Mouse (Mus musculus): ENCODE measurements at regions not wholly inside any gene's neighbourhood (a gene's known extent, or its start where the extent isn't known, plus 50 kb on each side); places are given as distances from the start of the nearest gene placed in this dataset.

DNA sequence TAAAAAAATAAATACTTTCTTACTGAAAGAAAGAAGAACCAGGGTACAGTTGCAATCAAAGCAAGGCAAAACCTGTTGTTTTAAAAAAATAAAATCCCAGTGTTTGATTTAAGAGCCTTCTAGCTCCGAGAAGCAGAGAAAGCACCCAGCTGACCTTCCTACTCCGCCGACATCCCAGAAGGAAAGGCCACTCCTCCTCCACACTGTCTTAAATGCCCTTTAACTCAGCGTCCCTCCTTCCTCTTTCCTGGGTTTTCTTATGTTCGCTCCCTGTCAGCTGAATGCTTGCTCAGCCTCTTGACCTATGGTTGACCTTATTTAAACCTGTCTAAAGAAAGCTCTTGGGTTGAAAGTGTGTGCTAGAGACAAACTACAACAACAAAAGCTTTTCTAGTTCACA lies 79.1 kb downstream of the Sptssa start:
- DNase-seq (ENCODE audit: low spot score): no peak
- TF ChIP-seq GATA1 (IDR thresholded peaks at IDR 0.05; ENCODE audit: borderline replicate concordance, low read length) (no peak), TAL1 (conservative IDR thresholded peaks at IDR 0.05; ENCODE audit: low read depth, low read length) (no peak), POLR2AphosphoS5 (IDR thresholded peaks at IDR 0.05; ENCODE audit: insufficient replicate concordance, low read depth, low read length) (no peak), GATA2 (IDR thresholded peaks at IDR 0.05; ENCODE audit: borderline replicate concordance, low read depth, low read length) (no peak), CTCF (IDR thresholded peaks at IDR 0.05; ENCODE audit: low read depth, low read length) (no peak)
- Histone ChIP-seq H3K4me3 (ENCODE audit: low read depth, low read length) (no peak overlapping the region), H3K36me3 (replicated peaks) (no peaks in the 10 kb centered on the region), H3K27me3 (ENCODE audit: insufficient read depth, low read length) (no peaks in the 10 kb centered on the region), H3K9me3 (replicated peaks) (peaks cover 3% of the 10 kb centered on the region; the same call in 1 of the 2 replicates), H3K4me1 (ENCODE audit: insufficient read depth, low read depth, low read length) (no peaks in the 10 kb centered on the region)
- no peak for ATAC-seq (ENCODE audit: extremely low read depth, insufficient number of reproducible peaks, low FRiP score, poor library complexity, severe bottlenecking)

DNA sequence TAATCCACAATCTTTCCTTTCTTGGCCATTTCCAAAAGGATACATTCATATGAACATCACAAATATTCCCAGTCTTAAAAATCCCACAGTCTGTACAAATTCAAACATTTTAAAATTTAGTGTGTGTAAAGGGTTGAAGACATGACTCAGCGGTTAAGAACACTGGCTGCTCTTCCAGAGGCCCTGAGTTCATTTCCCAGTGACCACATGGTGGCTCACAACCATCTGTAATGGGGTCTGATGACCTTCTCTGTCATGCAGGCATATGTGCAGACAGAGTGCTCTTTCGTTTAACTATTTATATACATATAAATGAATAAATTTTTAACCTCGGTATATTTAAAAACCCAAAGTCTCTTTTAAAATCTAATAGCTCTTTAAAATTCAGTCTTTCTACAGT lies 79.6 kb downstream of the Sptssa start:
- no peak for TF ChIP-seq POLR2AphosphoS5 (IDR thresholded peaks at IDR 0.05; ENCODE audit: insufficient replicate concordance, low read depth, low read length)
- TF ChIP-seq GATA2 (IDR thresholded peaks at IDR 0.05; ENCODE audit: borderline replicate concordance, low read depth, low read length): no peak
- TF ChIP-seq GATA1 (IDR thresholded peaks at IDR 0.05; ENCODE audit: borderline replicate concordance, low read length): no peak
- no peak for TF ChIP-seq TAL1 (conservative IDR thresholded peaks at IDR 0.05; ENCODE audit: low read depth, low read length)
- no peak for TF ChIP-seq CTCF (IDR thresholded peaks at IDR 0.05; ENCODE audit: low read depth, low read length)
- H3K4me3 ChIP-seq (ENCODE audit: low read depth, low read length): no peak overlapping the region
- DNase-seq (ENCODE audit: low spot score): no peak
- H3K4me1 ChIP-seq (ENCODE audit: insufficient read depth, low read depth, low read length): no peaks in the 10 kb centered on the region
- H3K36me3 ChIP-seq (replicated peaks): no peaks in the 10 kb centered on the region
- no peak for ATAC-seq (ENCODE audit: extremely low read depth, insufficient number of reproducible peaks, low FRiP score, poor library complexity, severe bottlenecking)
- no peaks in the 10 kb centered on the region for H3K27me3 ChIP-seq (ENCODE audit: insufficient read depth, low read length)
- peaks cover 3% of the 10 kb centered on the region; the same call in 1 of the 2 replicates for H3K9me3 ChIP-seq (replicated peaks)

- no peaks in the 10 kb centered on the region for H3K9me3 ChIP-seq (replicated peaks)
- TF ChIP-seq CTCF (IDR thresholded peaks at IDR 0.05; ENCODE audit: low read depth, low read length) (no peak), POLR2AphosphoS5 (IDR thresholded peaks at IDR 0.05; ENCODE audit: insufficient replicate concordance, low read depth, low read length) (no peak), GATA1 (IDR thresholded peaks at IDR 0.05; ENCODE audit: borderline replicate concordance, low read length) (no peak), GATA2 (IDR thresholded peaks at IDR 0.05; ENCODE audit: borderline replicate concordance, low read depth, low read length) (no peak), TAL1 (conservative IDR thresholded peaks at IDR 0.05; ENCODE audit: low read depth, low read length) (no peak)
- DNase-seq (ENCODE audit: low spot score) (no peak), ATAC-seq (ENCODE audit: extremely low read depth, insufficient number of reproducible peaks, low FRiP score, poor library complexity, severe bottlenecking) (no peak)
- H3K27me3 ChIP-seq (ENCODE audit: insufficient read depth, low read length): no peaks in the 10 kb centered on the region
- H3K4me3 ChIP-seq (ENCODE audit: low read depth, low read length): no peak overlapping the region
- H3K36me3 ChIP-seq (replicated peaks): no peaks in the 10 kb centered on the region
- H3K4me1 ChIP-seq (ENCODE audit: insufficient read depth, low read depth, low read length): no peaks in the 10 kb centered on the region
Measured at GRCm38 (mm10) chr12:54572866-54573265, 83.5 kb downstream of the Sptssa start.

DNA sequence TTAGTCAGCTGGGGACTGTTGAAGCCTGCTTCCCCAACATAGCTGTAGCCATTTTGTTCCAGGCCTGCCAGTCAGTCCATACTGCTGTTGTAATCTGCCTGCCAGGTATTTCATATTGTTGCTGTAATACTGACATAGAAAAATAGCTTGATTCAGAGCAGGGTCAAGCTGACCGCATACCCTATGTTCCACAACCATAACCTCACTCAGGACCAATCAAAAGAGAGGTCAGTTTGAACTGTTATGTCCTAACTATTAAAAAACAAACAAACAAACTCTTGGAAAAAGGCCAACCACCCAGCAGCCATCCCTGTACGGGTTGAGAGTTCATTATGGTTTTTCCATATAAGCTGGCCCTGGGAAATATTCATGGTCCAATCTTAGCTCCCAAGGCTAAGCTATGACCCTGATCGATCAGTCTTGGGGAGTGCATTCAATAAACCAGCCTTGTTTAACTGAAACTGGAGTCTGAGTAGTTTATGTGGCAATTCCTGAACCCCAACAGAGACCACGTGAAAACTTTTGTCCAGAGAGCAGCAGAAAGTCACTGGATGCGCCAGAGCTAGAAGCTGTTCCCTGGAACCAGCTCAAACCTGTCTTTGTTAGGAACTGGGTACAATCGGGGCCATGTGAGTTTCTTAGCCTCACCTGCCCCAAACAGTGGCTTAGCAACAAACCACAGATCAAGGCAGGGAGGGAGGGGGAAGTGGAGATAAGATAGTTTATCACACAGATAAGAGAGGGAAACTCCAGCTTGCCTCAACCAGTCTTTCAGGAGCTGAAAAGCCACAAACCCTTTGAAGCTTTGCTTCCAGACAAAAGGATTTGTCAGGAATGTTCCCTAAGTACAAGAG lies 88.1 kb downstream of the Sptssa start:
- H3K9me3 ChIP-seq (replicated peaks): no peaks in the 10 kb centered on the region; the same call in 1 of the 2 replicates
- DNase-seq (ENCODE audit: low spot score) (no peak), ATAC-seq (ENCODE audit: extremely low read depth, insufficient number of reproducible peaks, low FRiP score, poor library complexity, severe bottlenecking) (no peak)
- TF ChIP-seq GATA1 (IDR thresholded peaks at IDR 0.05; ENCODE audit: borderline replicate concordance, low read length) (no peak), GATA2 (IDR thresholded peaks at IDR 0.05; ENCODE audit: borderline replicate concordance, low read depth, low read length) (no peak), TAL1 (conservative IDR thresholded peaks at IDR 0.05; ENCODE audit: low read depth, low read length) (no peak), POLR2AphosphoS5 (IDR thresholded peaks at IDR 0.05; ENCODE audit: insufficient replicate concordance, low read depth, low read length) (no peak), CTCF (IDR thresholded peaks at IDR 0.05; ENCODE audit: low read depth, low read length) (no peak)
- no peaks in the 10 kb centered on the region for H3K36me3 ChIP-seq (replicated peaks)
- no peaks in the 10 kb centered on the region for H3K4me1 ChIP-seq (ENCODE audit: insufficient read depth, low read depth, low read length)
- no peaks in the 10 kb centered on the region for H3K27me3 ChIP-seq (ENCODE audit: insufficient read depth, low read length)
- no peak overlapping the region for H3K4me3 ChIP-seq (ENCODE audit: low read depth, low read length)

- no peak for ATAC-seq (ENCODE audit: extremely low read depth, insufficient number of reproducible peaks, low FRiP score, poor library complexity, severe bottlenecking)
- no peaks in the 10 kb centered on the region; the same call in 1 of the 2 replicates for H3K9me3 ChIP-seq (replicated peaks)
- TF ChIP-seq POLR2AphosphoS5 (IDR thresholded peaks at IDR 0.05; ENCODE audit: insufficient replicate concordance, low read depth, low read length): no peak
- TF ChIP-seq GATA2 (IDR thresholded peaks at IDR 0.05; ENCODE audit: borderline replicate concordance, low read depth, low read length): no peak
- TF ChIP-seq CTCF (IDR thresholded peaks at IDR 0.05; ENCODE audit: low read depth, low read length): no peak
- no peak for TF ChIP-seq GATA1 (IDR thresholded peaks at IDR 0.05; ENCODE audit: borderline replicate concordance, low read length)
- no peak for TF ChIP-seq TAL1 (conservative IDR thresholded peaks at IDR 0.05; ENCODE audit: low read depth, low read length)
Measured at GRCm38 (mm10) chr12:54567426-54567790, 89.0 kb downstream of the Sptssa start.

DNA sequence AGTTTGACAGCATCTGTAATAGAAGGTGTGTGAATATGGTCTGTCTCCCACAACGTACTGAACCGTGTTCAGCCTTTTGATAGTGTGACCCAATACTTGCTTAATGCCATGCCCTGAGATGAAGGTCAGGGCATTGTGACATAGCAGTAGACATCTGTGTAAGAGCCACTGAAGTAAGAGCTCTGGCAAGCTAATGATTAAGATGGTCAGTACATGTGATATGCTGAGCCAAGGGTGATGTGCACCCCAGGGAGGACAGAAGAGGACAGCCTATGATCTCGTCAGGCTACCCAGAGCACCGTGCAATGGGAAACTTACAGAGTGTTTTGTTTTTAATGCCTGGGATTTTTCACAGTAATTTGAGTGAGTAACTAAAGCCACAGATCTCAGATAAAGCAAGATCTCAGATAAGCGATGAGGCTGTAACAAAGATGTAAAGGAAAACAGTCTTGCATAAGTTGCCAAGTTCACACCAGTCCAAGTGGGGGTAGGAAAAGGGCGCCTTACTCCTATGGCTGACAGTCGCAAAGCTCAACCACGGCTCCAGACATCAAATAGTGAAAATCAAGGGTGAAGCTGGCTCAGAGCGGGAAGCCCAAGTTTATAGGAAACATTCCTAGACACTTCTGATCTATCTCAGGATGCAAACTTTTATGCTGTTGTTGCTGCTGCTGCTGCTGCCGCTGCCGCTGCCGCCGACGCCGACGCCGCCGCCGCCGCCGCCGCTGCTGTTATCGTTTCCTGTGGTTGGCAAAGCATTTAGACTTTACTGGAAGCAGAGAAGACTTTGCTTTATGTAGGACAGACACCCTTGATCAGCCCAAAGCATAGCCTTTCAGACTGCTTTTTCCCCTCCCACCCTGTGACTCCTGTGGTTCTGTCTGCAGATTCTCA lies 89.6 kb downstream of the Sptssa start:
- TF ChIP-seq GATA1 (IDR thresholded peaks at IDR 0.05; ENCODE audit: borderline replicate concordance, low read length): no peak
- TF ChIP-seq POLR2AphosphoS5 (IDR thresholded peaks at IDR 0.05; ENCODE audit: insufficient replicate concordance, low read depth, low read length): no peak
- no peak for TF ChIP-seq GATA2 (IDR thresholded peaks at IDR 0.05; ENCODE audit: borderline replicate concordance, low read depth, low read length)
- TF ChIP-seq CTCF (IDR thresholded peaks at IDR 0.05; ENCODE audit: low read depth, low read length): no peak
- no peak for TF ChIP-seq TAL1 (conservative IDR thresholded peaks at IDR 0.05; ENCODE audit: low read depth, low read length)
- DNase-seq (ENCODE audit: low spot score): no peak
- H3K9me3 ChIP-seq (replicated peaks): no peaks in the 10 kb centered on the region; the same call in 1 of the 2 replicates
- H3K27me3 ChIP-seq (ENCODE audit: insufficient read depth, low read length): no peaks in the 10 kb centered on the region
- H3K36me3 ChIP-seq (replicated peaks): no peaks in the 10 kb centered on the region
- H3K4me3 ChIP-seq (ENCODE audit: low read depth, low read length): no peak overlapping the region
- no peaks in the 10 kb centered on the region for H3K4me1 ChIP-seq (ENCODE audit: insufficient read depth, low read depth, low read length)
- ATAC-seq (ENCODE audit: extremely low read depth, insufficient number of reproducible peaks, low FRiP score, poor library complexity, severe bottlenecking): no peak

More at GRCm38 (mm10) chr12:54567426-54567790, 89.0 kb downstream of the Sptssa start:
- no peaks in the 10 kb centered on the region for H3K27me3 ChIP-seq (ENCODE audit: insufficient read depth, low read length)
- no peaks in the 10 kb centered on the region for H3K4me1 ChIP-seq (ENCODE audit: insufficient read depth, low read depth, low read length)
- H3K4me3 ChIP-seq (ENCODE audit: low read depth, low read length): no peak overlapping the region
- DNase-seq (ENCODE audit: low spot score): no peak
- no peaks in the 10 kb centered on the region for H3K36me3 ChIP-seq (replicated peaks)

Measured in G1E (cell line).